Comparison of ENCODE assay signal across 8 mouse cellular contexts in the genomic region with DNA sequence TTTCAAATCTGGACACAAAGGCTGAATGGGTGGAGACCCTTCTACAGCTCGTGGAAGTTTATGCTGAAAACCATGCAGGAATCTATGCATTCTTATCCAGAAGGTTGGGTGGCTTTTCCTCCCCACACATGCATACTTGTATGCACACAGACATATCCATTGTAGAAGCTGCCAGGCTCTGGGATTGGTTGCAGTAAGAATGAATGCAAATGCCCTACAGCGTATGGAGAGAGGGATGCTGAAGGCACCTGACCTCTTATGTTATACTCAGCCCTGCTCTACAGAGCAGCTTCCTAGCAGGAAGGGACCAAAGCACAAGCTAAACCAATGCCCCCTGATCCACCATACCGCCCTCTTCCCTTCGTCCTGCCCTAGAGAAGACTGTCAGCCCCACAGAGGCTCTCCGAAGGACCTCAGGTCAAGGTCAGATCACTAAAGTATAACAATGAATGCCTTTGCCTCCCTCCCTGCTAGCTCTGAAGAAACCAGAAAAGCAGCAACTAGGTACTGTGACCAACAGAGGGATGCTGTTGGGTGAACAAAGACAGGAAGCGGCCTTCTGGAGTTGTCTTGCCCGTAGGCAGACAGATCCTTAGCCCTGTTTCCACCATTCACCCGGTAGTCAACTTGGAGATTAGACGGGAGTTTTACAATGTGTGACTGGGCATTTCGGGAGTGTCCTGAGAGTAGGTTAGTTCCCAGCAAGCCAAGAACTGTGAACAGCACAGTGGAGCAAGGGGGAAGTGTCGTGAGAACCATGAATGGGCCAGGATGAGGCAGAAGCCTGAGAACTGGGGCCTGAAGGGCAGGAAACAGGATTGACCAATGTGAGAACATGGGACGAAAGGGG. TPM values are rescaled to one million over a fixed set of nuclear protein-coding genes. Genes with fewer than 3 reads are reported as not detected.
DNase-seq lines count a peak whose midpoint lies in the region; ATAC-seq lines count a peak whose summit lies in the region.

No protein-coding gene starts in this region.

- intact Hi-C loops in heart, postnatal 10 days (cut with DNase I) = loop anchor here (1.0 to 2.0 kb wide), 2 partner anchors 12 to 24 kb away; no protein-coding TSS in a partner anchor

- peak overlapping the region; percentile 86 for H3K4me2 ChIP-seq in heart, embryonic 12.5 days
- peak overlapping the region; percentile 77 for H3K4me2 ChIP-seq in midbrain, embryonic 13.5 days (replicated peaks)

- 0 out of 2 replicates have a peak, but pooled peaks cover 6% of the 10 kb centered on the region for H3K36me3 ChIP-seq in heart, embryonic 12.5 days
- no peaks in the 10 kb centered on the region for H3K36me3 ChIP-seq in hindbrain, embryonic 10.5 days
- peaks cover 4% of the 10 kb centered on the region; the same call in 1 of the 2 replicates for H3K36me3 ChIP-seq in midbrain, embryonic 13.5 days

- H3K9ac ChIP-seq in heart, embryonic 12.5 days = peak overlapping the region; percentile 81
- H3K9ac ChIP-seq in midbrain, embryonic 13.5 days (replicated peaks) = peak overlapping the region; percentile 93

- H3K27me3 ChIP-seq in heart, embryonic 12.5 days (replicated peaks) = no peaks in the 10 kb centered on the region
- H3K27me3 ChIP-seq in hindbrain, embryonic 10.5 days (ENCODE audit: insufficient read depth, poor library complexity, severe bottlenecking) = no peaks in the 10 kb centered on the region
- no peaks in the 10 kb centered on the region for H3K27me3 ChIP-seq in midbrain, embryonic 13.5 days

- peak overlapping the region; percentile 89 for H3K27ac ChIP-seq in heart, embryonic 12.5 days (ENCODE audit: poor library complexity, severe bottlenecking)
- H3K27ac ChIP-seq in hindbrain, embryonic 10.5 days = peak overlapping the region; percentile 91
- H3K27ac ChIP-seq in midbrain, embryonic 13.5 days = peak overlapping the region; percentile 97

- no peaks in the 10 kb centered on the region for H3K9me3 ChIP-seq in heart, embryonic 12.5 days (replicated peaks)
- H3K9me3 ChIP-seq in hindbrain, embryonic 10.5 days = no peaks in the 10 kb centered on the region
- H3K9me3 ChIP-seq in midbrain, embryonic 13.5 days = no peaks in the 10 kb centered on the region

- peaks cover 27% of the 10 kb centered on the region for H3K4me1 ChIP-seq in heart, embryonic 12.5 days (replicated peaks)
- peaks cover 30% of the 10 kb centered on the region for H3K4me1 ChIP-seq in hindbrain, embryonic 10.5 days (replicated peaks)
- H3K4me1 ChIP-seq in midbrain, embryonic 13.5 days (replicated peaks) = peaks cover 46% of the 10 kb centered on the region

- peak overlapping the region; percentile 55 for H3K4me3 ChIP-seq in heart, embryonic 12.5 days
- peak overlapping the region; percentile 58 for H3K4me3 ChIP-seq in hindbrain, embryonic 10.5 days
- H3K4me3 ChIP-seq in midbrain, embryonic 13.5 days (replicated peaks) = peak overlapping the region; percentile 68

- 58% methylated on average over 12 of the region's 12 CpGs for WGBS in heart, embryonic 12.5 days
- WGBS in hindbrain, embryonic 10.5 days = 67% methylated on average over 12 of the region's 12 CpGs
- 66% methylated on average over 12 of the region's 12 CpGs for WGBS in midbrain, embryonic 13.5 days

- no peak for ATAC-seq in heart, embryonic 12.5 days (ENCODE audit: insufficient number of reproducible peaks, low FRiP score)
- peak; percentile 59 for ATAC-seq in midbrain, embryonic 13.5 days

- DNase-seq in heart, postnatal 10 days = no peak
- DNase-seq in ZHBTc4 (ENCODE audit: low read depth, low spot score) = peak; percentile 77
- no peak for DNase-seq in hindbrain, embryonic 10.5 days (ENCODE audit: low spot score)
- no peak for DNase-seq in right cerebral cortex, postnatal 36 days (ENCODE audit: low spot score in 2 of 2)
- no peak for DNase-seq in layer of hippocampus, adult 9-11 months
- no peak for DNase-seq in spleen, adult 18-20 months

RNA-seq across cellular contexts. Expression of a gene that starts 21.6 kb away (rescaled TPM):
- 0.14 TPM in 1 of 2 replicates, not detected in the other for polyA plus RNA-seq in heart, embryonic 12.5 days (2016; fragmentation: Nextera tagmentation; extraction: Ambion mirVana)
- under 1 TPM in 1 of 2 experiments, not detected in 1; 0.62 TPM for total RNA-seq in heart, postnatal 10 days (2021)
- 0.47 TPM in 1 of 2 replicates, not detected in the other for polyA plus RNA-seq in hindbrain, embryonic 10.5 days (2016; fragmentation: Nextera tagmentation; extraction: Ambion mirVana)
- 0.30 and 0.83 TPM in 2 replicates for polyA plus RNA-seq in midbrain, embryonic 13.5 days (2015; fragmentation: Nextera tagmentation; extraction: Ambion mirVana)

RNA-seq across cellular contexts. Expression of a gene that starts 25.5 kb away (rescaled TPM):
- polyA plus RNA-seq in heart, embryonic 12.5 days (2016; fragmentation: Nextera tagmentation; extraction: Ambion mirVana) = 14.1 and 15.7 TPM in 2 replicates
- 10 to 100 TPM; 42.9 to 61.4 TPM for total RNA-seq in heart, postnatal 10 days (2021)
- 12.5 and 33.4 TPM in 2 replicates for polyA plus RNA-seq in hindbrain, embryonic 10.5 days (2016; fragmentation: Nextera tagmentation; extraction: Ambion mirVana)
- polyA plus RNA-seq in midbrain, embryonic 13.5 days (2015; fragmentation: Nextera tagmentation; extraction: Ambion mirVana) = 68.8 and 75.4 TPM in 2 replicates

RNA-seq across cellular contexts. Expression of a gene that starts 34.4 kb away (rescaled TPM):
- 10.3 and 11.6 TPM in 2 replicates for polyA plus RNA-seq in heart, embryonic 12.5 days (2016; fragmentation: Nextera tagmentation; extraction: Ambion mirVana)
- 10 to 100 TPM; 42.3 to 42.6 TPM for total RNA-seq in heart, postnatal 10 days (2021)
- 7.1 and 8.3 TPM in 2 replicates for polyA plus RNA-seq in hindbrain, embryonic 10.5 days (2016; fragmentation: Nextera tagmentation; extraction: Ambion mirVana)
- 6.1 and 8.4 TPM in 2 replicates for polyA plus RNA-seq in midbrain, embryonic 13.5 days (2015; fragmentation: Nextera tagmentation; extraction: Ambion mirVana)

RNA-seq across cellular contexts. Expression of a gene that starts 47.1 kb away (rescaled TPM):
- polyA plus RNA-seq in heart, embryonic 12.5 days (2016; fragmentation: Nextera tagmentation; extraction: Ambion mirVana) = 0.82 and 2.0 TPM in 2 replicates
- under 1 TPM; 0.45 to 0.60 TPM for total RNA-seq in heart, postnatal 10 days (2021)
- polyA plus RNA-seq in hindbrain, embryonic 10.5 days (2016; fragmentation: Nextera tagmentation; extraction: Ambion mirVana) = 1.8 and 2.4 TPM in 2 replicates
- 4.1 and 4.7 TPM in 2 replicates for polyA plus RNA-seq in midbrain, embryonic 13.5 days (2015; fragmentation: Nextera tagmentation; extraction: Ambion mirVana)
